Mouse (Mus musculus) telencephalon, adult 2 months (tissue): ENCODE results near the gene Baz1a.
"Not testable (repeated sequence)": the region's sequence is repeated elsewhere in the genome, so short reads cannot be mapped to it uniquely, and the experiment has no call there.

Source experiments
- DNase-seq: peaks from one replicate; pipeline ENCODE4 v3.0.0-alpha.2; 2011; ENCODE audit warnings: low read depth, low spot score

The Baz1a gene

DNA sequence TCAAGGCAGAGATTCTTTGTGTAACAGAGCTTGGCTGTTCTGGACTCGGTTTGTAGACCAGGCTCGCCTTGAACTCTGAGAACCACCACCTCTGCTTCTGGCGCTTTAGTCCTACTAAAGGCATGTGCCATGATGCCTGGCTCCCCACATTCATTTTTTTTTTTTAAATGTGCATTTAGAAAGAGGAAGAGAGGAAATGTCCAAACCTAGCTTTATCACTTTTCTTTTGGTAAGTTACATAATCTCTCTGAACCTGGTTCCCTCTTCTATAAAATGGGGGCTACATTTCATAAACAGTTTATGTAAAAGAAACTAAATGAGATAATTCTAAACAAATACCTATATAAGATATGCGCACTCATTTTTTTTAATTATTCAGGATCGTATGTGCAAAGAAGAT, 33.2 kb downstream of the Baz1a start:
- no peak for DNase-seq

DNA sequence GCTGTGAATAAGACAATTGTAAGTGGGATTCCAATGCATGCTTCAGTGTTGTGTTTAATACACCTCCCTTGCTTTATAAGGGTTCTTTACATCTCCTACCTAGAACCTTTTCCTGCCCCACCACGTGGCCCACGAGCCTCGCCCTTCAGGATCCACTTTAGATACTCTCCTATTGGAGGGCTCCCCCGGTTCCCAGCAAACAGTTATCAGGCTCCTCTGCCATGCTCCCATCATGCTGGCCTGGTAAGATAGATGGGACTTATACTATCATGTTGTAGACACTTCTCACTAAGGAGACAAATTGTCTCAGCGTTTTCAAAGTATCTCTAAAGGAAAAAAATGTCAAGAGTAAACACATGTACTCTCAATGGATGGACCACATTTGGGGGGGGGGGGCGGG, 33.6 kb downstream of the Baz1a start:
- no peak for DNase-seq

DNA sequence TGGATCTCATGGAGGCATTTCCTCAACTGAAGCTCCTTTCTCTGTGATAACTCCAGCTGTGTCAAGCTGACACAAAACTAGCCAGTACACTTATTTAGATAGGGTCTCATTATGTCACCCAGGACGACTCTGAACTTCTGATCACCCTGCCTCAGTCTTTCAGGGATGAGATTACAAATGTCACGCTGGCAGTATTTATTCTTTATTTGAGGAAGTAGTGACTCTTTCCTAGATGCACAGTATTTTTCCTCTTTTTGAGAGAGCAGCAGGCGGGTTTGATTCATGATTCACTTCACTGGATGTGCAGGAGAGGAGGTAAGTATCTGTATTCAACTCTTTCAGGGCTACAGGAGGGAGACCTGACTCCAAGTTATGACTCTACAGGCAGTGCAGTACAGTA, 45.1 kb downstream of the Baz1a start:
- no peak for DNase-seq

GRCm38 (mm10) chr12:54965532-54966160, 48.5 kb downstream of the Baz1a start:
- DNase-seq: no peak

DNA sequence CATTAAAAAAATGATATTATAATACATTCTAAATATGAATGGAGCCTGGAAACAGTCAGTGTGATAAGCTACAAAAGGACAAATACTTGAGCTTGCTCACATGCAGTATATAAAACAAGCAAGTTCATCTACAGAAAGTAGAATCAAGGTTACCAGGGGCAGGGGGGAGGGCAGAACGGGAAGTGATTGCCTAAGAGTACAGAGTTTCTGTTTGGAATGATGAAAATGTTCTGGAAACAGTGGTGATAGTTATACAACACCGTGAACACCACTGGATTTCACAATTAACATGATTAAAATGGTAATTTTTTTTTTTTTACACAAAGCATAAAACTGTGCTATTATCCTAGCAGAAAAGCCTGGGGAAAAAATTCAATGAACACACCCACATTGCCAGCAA, 54.6 kb downstream of the Baz1a start:
- DNase-seq: no peak

DNA sequence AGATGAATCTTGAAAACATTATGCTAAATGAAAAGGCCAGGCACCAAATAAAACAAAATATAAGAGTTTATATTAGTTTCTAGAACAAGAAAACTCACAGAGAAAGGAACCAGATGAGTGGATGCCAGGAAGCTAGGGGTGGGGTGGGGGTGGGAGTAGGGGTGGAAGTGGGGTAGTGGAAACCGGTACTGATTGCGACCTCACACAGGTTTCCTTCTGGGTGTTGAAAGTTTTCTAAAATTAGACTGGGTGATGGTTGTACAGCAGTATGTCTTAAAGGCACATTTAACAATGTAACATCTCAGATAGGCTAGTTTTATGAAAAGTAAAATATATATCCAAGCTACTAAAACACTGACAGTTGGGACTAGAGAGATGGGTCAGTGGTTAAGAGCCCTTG, 57.2 kb downstream of the Baz1a start:
- no peak for DNase-seq

GRCm38 (mm10) chr12:54956457-54956856, 57.7 kb downstream of the Baz1a start:
- no peak for DNase-seq

- no peak for DNase-seq
These were observed 68.0 kb downstream of the Baz1a start for GRCm38 (mm10) chr12:54946116-54946515.

DNA sequence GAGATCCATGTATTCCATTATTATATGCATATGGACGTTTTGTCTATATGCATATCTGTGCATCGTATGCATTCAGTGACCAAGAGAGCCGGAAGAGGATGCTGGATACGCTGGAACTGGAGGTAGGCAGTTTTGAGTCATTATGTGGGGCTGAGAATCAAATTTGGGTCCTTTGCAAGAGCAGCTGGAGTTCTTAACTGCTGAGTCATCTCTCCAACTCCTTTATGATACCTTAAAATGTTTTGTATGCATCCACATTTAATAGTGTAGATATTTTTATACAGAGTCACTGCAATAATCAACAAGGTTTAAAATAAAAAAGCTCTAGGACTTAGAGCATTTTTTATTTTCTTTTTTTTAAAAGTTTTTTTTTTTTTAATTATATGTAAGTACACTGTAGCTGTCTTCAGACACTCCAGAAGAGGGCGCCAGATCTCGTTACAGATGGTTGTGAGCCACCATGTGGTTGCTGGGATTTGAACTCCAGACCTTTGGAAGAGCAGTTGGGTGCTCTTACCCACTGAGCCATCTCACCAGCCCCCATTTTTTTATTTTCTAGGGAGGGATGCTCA, 71.5 kb downstream of the Baz1a start:
- not testable (repeated sequence) for DNase-seq

DNA sequence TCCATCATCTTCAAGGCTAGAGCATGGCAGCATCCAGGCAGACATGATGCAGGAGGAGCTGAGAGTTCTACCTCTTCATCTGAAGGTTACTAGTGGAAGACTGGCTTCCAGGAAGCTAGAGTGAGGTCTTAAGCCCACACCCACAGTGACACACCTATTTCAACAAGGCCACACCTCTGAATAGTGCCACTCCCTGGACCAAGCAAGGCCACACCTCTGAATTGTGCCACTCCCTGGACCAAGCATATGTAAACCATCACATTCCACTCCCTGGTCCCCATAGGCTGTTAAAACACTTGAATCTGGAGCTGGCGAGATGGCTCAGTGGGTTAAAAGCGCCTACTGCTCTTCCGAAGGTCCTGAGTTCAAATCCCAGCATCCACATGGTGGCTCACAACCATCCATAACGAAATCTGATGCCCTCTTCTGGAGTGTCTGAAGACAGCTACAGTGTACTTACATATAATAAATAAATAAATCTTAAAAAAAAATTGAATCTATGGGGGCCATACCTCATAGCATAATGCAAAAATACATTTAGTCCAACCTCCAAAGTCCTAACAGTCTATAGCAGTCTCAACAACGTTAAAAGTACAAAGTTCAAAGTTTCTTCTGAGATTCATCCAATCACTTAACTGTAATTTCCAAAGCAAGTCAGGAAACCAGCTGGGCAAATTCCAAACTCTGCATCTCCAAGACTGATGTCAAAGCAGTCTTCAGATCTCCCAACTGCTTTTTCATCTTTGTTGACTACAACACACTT, 76.4 kb downstream of the Baz1a start:
- DNase-seq: not testable (repeated sequence)

DNA sequence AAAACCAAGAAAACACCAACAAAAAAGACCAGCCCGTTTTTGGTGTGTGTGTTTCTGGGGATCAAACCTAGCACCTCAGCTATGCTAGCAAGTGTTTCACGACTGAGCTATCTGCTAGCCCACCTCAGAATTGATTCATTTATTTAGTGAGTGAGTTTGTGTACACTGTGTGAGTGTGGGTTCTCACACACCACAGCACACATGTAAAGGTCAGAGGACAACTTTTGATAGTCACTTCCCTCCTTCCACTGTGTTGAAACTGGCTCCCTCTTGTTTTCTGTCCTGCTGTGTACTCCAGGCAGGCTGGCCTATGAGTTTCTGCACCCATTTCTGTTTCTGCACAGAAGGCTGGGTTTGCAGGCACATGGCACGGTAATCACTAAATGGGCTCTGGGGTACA, 103.8 kb downstream of the Baz1a start:
- DNase-seq: no peak

DNA sequence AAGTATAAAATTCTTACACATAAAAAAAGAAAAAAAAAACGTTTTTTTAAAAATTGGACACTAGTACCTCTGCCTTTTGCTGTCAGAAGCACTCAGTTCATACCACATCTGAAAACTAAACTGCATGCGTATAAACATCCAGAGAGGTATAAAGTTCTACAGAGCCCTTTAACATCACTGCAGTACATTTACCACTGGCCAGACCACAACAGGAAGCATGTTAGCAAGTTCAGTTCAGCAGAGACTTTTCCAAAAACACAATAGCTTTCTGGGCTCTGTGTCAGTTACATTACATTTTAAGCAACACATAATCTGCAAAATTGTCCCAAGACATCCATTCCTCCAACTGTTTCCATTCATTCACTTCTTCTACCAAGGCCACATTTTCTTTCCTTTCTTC, 121.6 kb downstream of the Baz1a start:
- not testable (repeated sequence) for DNase-seq

GRCm38 (mm10) chr12:54890426-54890825, 123.7 kb downstream of the Baz1a start:
- no peak for DNase-seq

GRCm38 (mm10) chr12:54887580-54888127, 126.5 kb downstream of the Baz1a start:
- no peak for DNase-seq

GRCm38 (mm10) chr12:54879630-54880029, 134.5 kb downstream of the Baz1a start:
- DNase-seq: peak; percentile 40

DNA sequence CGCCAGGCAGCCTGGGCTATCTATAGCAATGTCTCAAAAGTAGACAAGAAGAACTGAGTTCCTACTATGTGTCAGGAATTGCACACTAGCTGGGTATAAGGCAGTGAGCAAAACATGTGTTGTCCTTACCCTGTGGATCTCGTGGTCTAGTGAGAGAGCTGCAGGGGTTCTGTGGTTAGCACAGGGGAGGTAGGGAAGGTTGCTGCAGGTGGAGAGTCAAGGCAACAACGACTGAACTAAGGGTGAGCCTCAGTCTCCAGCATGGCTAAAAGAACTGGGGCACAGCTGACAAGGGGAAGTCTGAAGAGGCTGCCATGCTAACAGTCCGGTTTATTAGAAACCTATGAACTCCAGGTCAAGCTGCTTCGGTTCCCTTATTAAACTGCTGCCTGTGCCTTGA, 134.9 kb downstream of the Baz1a start:
- no peak for DNase-seq

DNA sequence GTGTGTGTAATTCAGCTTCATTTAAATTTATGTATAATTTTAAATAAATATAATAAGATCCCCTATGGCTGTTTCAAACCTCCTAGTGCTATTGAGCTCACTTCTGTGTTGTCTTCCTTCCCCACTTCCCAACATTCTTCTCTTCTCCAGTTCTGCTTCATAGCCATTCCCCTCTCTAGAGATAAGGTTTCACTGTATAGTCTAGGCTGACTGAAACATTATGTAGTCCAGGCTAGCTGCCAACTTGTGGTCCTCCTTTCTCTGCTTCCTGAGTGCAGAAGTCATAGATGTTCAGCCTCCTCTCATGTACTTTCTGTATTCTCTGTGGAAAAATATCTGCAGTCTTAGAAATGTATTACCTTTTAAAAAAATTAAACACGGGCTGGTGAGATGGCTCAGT, 136.3 kb downstream of the Baz1a start:
- DNase-seq: no peak

DNA sequence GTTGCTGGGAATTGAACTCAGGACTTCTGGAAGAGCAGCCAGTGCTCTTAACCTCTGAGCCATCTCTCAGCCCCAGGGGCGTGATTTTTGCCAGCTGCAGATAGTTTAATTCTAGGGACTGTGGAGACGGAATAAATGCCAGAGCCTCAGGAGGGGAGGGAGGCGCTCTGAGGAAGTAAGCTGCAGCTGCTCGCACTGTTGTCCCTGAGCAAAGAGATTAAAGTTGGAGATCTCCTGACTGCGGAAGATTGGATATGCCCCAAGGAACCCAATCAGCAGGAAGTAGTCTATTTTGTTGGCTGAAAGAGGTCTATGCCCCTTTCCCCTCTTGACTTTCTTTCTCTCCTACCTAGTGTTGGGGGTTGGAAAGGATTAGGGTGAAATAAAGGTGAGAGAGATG, 137.3 kb downstream of the Baz1a start:
- no peak for DNase-seq

DNA sequence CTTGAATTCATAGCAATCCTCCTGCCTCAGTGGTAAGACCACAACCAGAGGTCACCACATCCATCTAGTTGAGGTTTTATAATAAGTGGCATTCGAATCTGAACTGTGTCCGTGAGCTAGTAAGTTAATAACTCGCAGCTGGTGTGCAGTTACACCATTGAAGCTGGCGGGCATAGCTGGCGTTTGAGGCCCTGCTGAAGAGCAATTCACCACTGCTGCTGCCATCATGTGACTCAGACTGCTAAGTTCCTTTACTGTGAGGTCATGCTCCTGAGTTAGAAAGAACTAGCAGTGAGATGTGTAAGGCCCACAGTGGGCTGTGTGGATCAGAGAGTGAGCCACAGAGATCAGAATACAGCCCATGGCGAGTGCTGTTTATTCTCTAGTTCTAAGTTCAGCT, 139.4 kb downstream of the Baz1a start:
- no peak for DNase-seq

DNA sequence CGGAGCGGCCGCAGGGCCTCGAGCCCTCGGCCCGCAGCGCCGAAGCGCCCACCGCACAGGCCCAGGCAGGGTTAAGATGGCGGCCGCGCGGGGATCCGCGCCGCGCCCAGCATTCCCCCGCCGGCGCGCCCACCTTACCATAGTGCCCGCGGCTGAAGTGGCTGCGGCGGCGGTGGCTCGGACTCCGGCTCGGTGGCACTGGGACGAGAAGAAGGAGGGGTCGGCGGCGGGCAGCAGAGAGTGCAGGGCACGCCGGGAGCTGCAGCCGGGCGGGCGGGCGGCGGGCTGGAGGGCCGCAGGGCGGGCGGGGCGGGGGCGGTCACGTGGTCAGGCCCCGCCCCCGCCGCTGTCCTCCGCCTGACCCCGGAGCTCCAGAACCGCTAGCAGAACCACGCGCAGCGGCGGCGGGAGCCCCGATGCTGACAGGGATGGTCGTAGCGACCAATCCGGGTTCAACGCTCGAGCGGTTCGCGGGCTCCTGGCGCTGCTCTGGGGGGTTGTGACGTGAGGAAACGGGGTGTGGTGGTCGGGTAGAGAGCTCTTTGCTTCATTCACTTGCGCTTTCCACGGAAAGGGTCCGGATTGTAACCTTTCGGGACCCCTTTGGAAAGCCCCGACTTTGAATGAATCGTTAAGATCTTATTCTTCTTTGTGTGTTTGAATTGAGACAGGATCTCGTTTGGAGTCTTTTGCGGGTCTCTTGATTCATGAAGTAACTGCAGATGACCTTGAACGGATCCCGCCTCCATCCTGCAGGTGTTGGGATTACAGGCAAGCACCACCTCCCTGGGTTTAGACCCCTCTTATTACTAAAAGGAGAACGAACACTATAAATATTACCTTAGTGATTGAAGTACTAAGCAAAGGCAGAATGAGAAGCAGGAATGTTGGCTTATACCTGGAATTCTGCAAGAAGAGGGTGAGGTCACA, 151.3 kb downstream of the Baz1a start, which contains the start of gene Cfl2:
Gene Cfl2 (minus strand): TSS at position 272 of the 930 bp plus-strand sequence.
- peak; percentile 46 for DNase-seq

GRCm38 (mm10) chr12:54861991-54862605, 152.1 kb downstream of the Baz1a start:
- DNase-seq: peak; percentile 58
